Mouse (Mus musculus) myocyte (in vitro differentiated cells): Measurements from ENCODE around the gene Cpvl. TPM values are rescaled to one million over a fixed set of nuclear protein-coding genes. Genes with fewer than 3 reads are reported as not detected.

Experiments used
- H3K27me3 ChIP-seq: one replicate; pipeline ENCODE4 v1.6.1; 2011; ENCODE audit not compliant: control insufficient read depth, insufficient read depth, insufficient read length
- H3K36me3 ChIP-seq: one replicate; pipeline ENCODE4 v1.6.1; 2011; ENCODE audit not compliant: control insufficient read depth, insufficient read depth
- H3K4me2 ChIP-seq: one replicate; pipeline ENCODE4 v1.6.1; 2011; ENCODE audit warnings: low read depth, control low read depth
- H3K4me3 ChIP-seq: one replicate; pipeline ENCODE4 v1.5.1; 2011; ENCODE audit warnings: mild to moderate bottlenecking, control low read depth, moderate library complexity
- H3K79me2 ChIP-seq: one replicate; pipeline ENCODE4 v1.6.1; 2011; ENCODE audit not compliant: control insufficient read depth, insufficient read depth
- H3ac ChIP-seq: one replicate; pipeline ENCODE4 v1.6.1; 2011; ENCODE audit not compliant: control insufficient read depth, insufficient read length
- CEBPB ChIP-seq: IDR thresholded peaks from 2 replicates; pipeline ENCODE4 v1.6.1; 2011; ENCODE audit warnings: mild to moderate bottlenecking, moderate library complexity; ENCODE audit not compliant: poor library complexity, insufficient read depth, severe bottlenecking
- E2F4 ChIP-seq: IDR thresholded peaks from one replicate; pipeline ENCODE4 v1.6.1; 2011; ENCODE audit warnings: mild to moderate bottlenecking, control low read depth, moderate library complexity; ENCODE audit not compliant: insufficient read depth
- MAX ChIP-seq: IDR thresholded peaks from one replicate; pipeline ENCODE4 v1.6.1; 2011; ENCODE audit warnings: low read depth, mild to moderate bottlenecking, control low read depth
- MYOD1 ChIP-seq, 3 experiments: IDR thresholded peaks; one replicate each; pipeline ENCODE4 v1.6.1; 2011; ENCODE audit warnings: control low read depth in 2 of 3, low read depth in 2 of 3, mild to moderate bottlenecking in 2 of 3, moderate library complexity in 1 of 3; ENCODE audit not compliant: insufficient read length in 2 of 3, control insufficient read depth in 1 of 3
- MYOG ChIP-seq, 3 experiments: IDR thresholded peaks; one replicate each; pipeline ENCODE4 v1.6.1; 2011; ENCODE audit warnings: control low read depth in 2 of 3, low read depth in 2 of 3, mild to moderate bottlenecking in 2 of 3; ENCODE audit not compliant: insufficient read length in 2 of 3, control insufficient read depth in 1 of 3, insufficient read depth in 1 of 3
- POLR2A ChIP-seq: IDR thresholded peaks from one replicate; pipeline ENCODE4 v1.6.1; 2011; ENCODE audit warnings: low read depth, mild to moderate bottlenecking, control low read depth, moderate library complexity; ENCODE audit not compliant: insufficient read length
- POLR2AphosphoS2 ChIP-seq: IDR thresholded peaks from one replicate; pipeline ENCODE4 v1.6.1; 2011; ENCODE audit warnings: low read depth, control low read depth; ENCODE audit not compliant: insufficient read length
- REST ChIP-seq: IDR thresholded peaks from one replicate; pipeline ENCODE4 v1.6.1; 2011; ENCODE audit warnings: mild to moderate bottlenecking, control low read depth, moderate library complexity; ENCODE audit not compliant: insufficient read depth, insufficient read length
- SRF ChIP-seq: IDR thresholded peaks from one replicate; pipeline ENCODE4 v1.6.1; 2011; ENCODE audit warnings: low read depth; ENCODE audit not compliant: control insufficient read depth, insufficient read length
- TCF12 ChIP-seq: IDR thresholded peaks from one replicate; pipeline ENCODE4 v1.6.1; 2011; ENCODE audit warnings: mild to moderate bottlenecking, control low read depth; ENCODE audit not compliant: poor library complexity, insufficient read depth, severe bottlenecking
- TCF3 ChIP-seq: IDR thresholded peaks from one replicate; pipeline ENCODE4 v1.6.1; 2011; ENCODE audit warnings: low read depth, control low read depth; ENCODE audit not compliant: insufficient read length
- USF1 ChIP-seq: IDR thresholded peaks from one replicate; pipeline ENCODE4 v1.6.1; 2011; ENCODE audit warnings: low read depth, mild to moderate bottlenecking, control low read depth, moderate library complexity
- polyA plus RNA-seq: library from polyadenylated mRNA; unstranded; fragments of >200 nt; fragmentation: generic; extraction: Trizol; gene quantifications from one replicate; pipeline ENCODE4 v1.2.1, GENCODE M21; 2012; ENCODE audit warnings: missing spikeins

The Cpvl gene
- polyA plus RNA-seq, 1 experiment: not detected

DNA sequence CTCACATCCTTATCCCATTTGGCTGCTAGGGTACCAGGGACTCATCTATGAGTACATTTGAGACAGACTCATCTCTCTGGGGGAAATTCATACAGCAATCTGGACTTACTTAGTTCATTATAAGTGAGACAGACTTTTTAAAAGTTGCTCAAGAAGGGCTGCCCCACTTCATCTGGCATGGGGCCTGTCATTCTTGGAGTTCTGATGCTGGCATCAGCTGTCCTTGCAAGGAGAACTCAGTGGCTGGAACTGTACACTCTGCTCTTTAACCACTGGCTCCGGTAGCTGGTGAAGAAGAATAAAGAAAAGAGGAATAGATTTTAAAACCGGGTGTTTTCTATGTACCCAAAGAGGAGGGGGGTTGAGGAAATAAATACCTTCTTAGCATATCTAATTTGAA lies 121.7 kb downstream of the Cpvl start:
- H3K4me2 ChIP-seq: no peak overlapping the region
- peaks cover 5% of the 10 kb centered on the region for H3K27me3 ChIP-seq
- H3K4me3 ChIP-seq: no peak overlapping the region
- H3K36me3 ChIP-seq: no peaks in the 10 kb centered on the region
- TF ChIP-seq MYOD1 (IDR thresholded peaks at IDR 0.05; ENCODE audit: control insufficient read depth in 1 of 3, insufficient read length in 2 of 3, low read depth in 2 of 3): no peak
- no peak for TF ChIP-seq SRF
- TF ChIP-seq USF1: no peak
- no peak for TF ChIP-seq MAX
- TF ChIP-seq CEBPB: no peak
- no peak for TF ChIP-seq E2F4
- no peak for TF ChIP-seq MYOG (IDR thresholded peaks at IDR 0.05; ENCODE audit: control insufficient read depth in 1 of 3, insufficient read depth in 1 of 3, insufficient read length in 2 of 3, low read depth in 2 of 3)
- no peak for TF ChIP-seq REST
- no peak for TF ChIP-seq TCF3
- TF ChIP-seq TCF12: no peak
- no peak for TF ChIP-seq POLR2A
- TF ChIP-seq POLR2AphosphoS2: no peak
- no peak overlapping the region for H3ac ChIP-seq
- no peaks in the 10 kb centered on the region for H3K79me2 ChIP-seq

DNA sequence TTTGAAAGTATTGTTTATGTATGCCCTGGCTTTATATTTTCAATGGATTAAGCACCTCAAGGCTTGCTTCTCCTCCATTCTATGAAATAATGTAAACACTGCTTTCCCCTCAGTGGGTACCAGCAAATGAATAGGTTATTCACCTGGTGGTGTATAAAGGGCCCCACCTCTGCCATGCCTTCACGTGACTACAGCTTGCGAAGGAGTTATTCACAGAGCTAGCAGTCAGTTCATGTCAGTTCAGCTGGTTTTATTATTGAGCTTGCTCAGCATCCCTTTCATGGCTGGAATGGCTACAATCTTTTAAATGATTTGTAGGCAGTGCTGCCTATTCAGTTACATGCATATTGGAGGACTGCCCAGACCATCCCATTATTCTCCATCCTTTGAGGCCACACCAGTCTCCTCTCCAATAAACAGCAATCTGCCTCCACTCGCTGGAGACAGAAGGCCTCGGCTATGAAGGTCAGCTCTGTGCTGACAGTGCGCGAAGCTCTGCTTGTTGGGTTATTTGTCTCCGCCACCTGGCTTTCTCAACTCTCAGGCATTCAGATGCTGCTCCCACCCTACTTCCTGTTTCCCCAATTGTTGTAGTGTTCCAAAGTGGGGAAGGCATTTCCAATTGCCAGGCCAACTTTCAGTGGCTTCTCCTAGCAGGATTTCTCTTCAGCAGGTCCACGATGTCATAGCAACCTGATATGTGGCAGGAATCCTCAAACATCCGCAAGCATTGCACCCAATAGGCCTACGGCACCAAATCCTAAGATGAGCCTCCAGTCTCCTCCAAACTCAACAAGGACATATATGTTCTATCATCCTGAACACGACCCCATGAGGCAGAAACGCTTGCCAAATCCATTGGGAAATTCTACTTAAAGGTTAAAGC lies 123.3 kb downstream of the Cpvl start:
- Histone ChIP-seq H3ac (no peak overlapping the region), H3K79me2 (no peaks in the 10 kb centered on the region), H3K4me3 (no peak overlapping the region), H3K27me3 (peaks cover 5% of the 10 kb centered on the region), H3K4me2 (no peak overlapping the region), H3K36me3 (no peaks in the 10 kb centered on the region)
- TF ChIP-seq REST (no peak), TCF12 (no peak), SRF (no peak), POLR2AphosphoS2 (no peak), E2F4 (no peak), MYOG (IDR thresholded peaks at IDR 0.05; ENCODE audit: control insufficient read depth in 1 of 3, insufficient read depth in 1 of 3, insufficient read length in 2 of 3, low read depth in 2 of 3) (no peak), POLR2A (no peak), USF1 (no peak), MYOD1 (IDR thresholded peaks at IDR 0.05; ENCODE audit: control insufficient read depth in 1 of 3, insufficient read length in 2 of 3, low read depth in 2 of 3) (no peak)

DNA sequence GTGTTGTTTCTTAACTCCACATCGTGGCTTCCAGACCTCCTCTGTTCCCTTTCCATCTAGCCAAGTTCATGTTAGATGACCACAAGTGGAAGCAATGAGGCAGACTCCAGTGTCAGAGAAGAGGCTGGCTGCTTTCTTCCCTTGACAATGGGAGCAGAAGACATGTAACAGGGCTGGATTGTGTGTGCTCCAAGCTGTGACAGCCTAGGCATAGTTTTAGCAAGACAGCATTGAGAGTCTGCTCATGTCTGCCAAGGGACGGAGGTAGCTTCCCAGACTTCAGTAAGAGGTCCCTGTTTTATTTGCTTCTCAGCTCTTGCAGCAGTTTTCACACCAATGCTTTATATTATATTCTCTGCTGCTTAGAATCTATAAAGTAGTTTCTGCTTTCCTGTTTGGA lies 124.2 kb downstream of the Cpvl start:
- H3ac ChIP-seq: no peak overlapping the region
- H3K4me3 ChIP-seq: no peak overlapping the region
- TF ChIP-seq E2F4 (no peak), TCF3 (no peak), MYOG (IDR thresholded peaks at IDR 0.05; ENCODE audit: control insufficient read depth in 1 of 3, insufficient read depth in 1 of 3, insufficient read length in 2 of 3, low read depth in 2 of 3) (no peak), CEBPB (no peak), USF1 (no peak), REST (no peak)
- H3K4me2 ChIP-seq: no peak overlapping the region
- peaks cover 5% of the 10 kb centered on the region for H3K27me3 ChIP-seq
- H3K36me3 ChIP-seq: no peaks in the 10 kb centered on the region
- H3K79me2 ChIP-seq: no peaks in the 10 kb centered on the region

DNA sequence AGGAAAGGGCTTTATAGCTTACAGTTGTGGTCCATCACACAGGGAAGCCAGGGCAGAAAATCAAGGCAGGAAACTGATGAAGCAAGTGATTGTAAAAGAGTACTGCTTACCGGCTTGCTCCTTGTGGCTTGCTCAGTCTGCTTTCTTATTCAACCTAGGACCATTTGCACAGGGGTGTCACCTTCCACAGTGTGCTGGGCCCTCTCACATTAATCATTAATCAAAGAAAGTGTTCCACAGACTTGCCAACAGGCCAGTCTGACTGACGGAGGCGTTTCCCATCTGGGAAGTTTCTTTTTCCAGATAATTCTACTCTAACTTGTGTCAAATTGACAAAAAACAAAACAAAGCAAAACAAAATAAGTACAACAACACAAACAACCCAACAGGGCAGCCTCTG lies 124.9 kb downstream of the Cpvl start:
- H3K79me2 ChIP-seq: no peaks in the 10 kb centered on the region
- no peak overlapping the region for H3ac ChIP-seq
- H3K27me3 ChIP-seq: peaks cover 5% of the 10 kb centered on the region
- no peaks in the 10 kb centered on the region for H3K36me3 ChIP-seq
- no peak overlapping the region for H3K4me3 ChIP-seq
- TF ChIP-seq E2F4: no peak
- TF ChIP-seq POLR2A: no peak
- TF ChIP-seq TCF12: no peak
- TF ChIP-seq TCF3: no peak
- no peak for TF ChIP-seq SRF
- TF ChIP-seq MYOG (IDR thresholded peaks at IDR 0.05; ENCODE audit: control insufficient read depth in 1 of 3, insufficient read depth in 1 of 3, insufficient read length in 2 of 3, low read depth in 2 of 3): no peak
- H3K4me2 ChIP-seq: no peak overlapping the region

DNA sequence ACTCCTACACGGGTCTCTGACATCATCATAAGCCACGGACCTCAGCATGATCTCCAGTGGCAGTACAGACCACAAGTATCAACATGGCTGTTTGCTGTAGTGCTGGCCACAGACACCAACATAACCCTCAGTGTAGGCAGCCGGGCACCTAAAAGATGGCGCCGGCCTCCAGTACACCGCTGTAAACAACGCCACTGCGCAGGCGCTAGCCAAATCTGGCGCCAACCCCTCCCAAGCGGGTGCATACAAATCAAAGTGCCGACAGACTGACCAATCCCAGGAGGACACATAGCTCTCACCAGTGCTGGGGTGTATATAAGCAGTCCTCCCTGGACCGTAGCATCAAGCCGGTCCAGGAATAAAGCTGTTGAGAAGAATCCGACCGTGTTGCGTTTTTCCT lies 133.8 kb downstream of the Cpvl start:
- Histone ChIP-seq H3K4me3 (no peak overlapping the region), H3ac (no peak overlapping the region), H3K36me3 (no peaks in the 10 kb centered on the region), H3K4me2 (no peak overlapping the region), H3K79me2 (no peaks in the 10 kb centered on the region), H3K27me3 (peaks cover 11% of the 10 kb centered on the region)
- TF ChIP-seq E2F4: no peak
- no peak for TF ChIP-seq CEBPB
- no peak for TF ChIP-seq REST
- no peak for TF ChIP-seq MYOG (IDR thresholded peaks at IDR 0.05; ENCODE audit: control insufficient read depth in 1 of 3, insufficient read depth in 1 of 3, insufficient read length in 2 of 3, low read depth in 2 of 3)
- no peak for TF ChIP-seq POLR2AphosphoS2
- TF ChIP-seq TCF3: no peak
- TF ChIP-seq USF1: no peak
- no peak for TF ChIP-seq SRF
- TF ChIP-seq POLR2A: no peak
- no peak for TF ChIP-seq MAX
- no peak for TF ChIP-seq MYOD1 (IDR thresholded peaks at IDR 0.05; ENCODE audit: control insufficient read depth in 1 of 3, insufficient read length in 2 of 3, low read depth in 2 of 3)
- TF ChIP-seq TCF12: no peak
